Mouse (Mus musculus): ENCODE results near the gene Zfp626. TPM values are rescaled to one million over a fixed set of nuclear protein-coding genes. Genes with fewer than 3 reads are reported as not detected.
A peak's percentile ranks its signal among the peaks of the same experiment; 100 is the strongest.
"Not testable (repeated sequence)": the region's sequence is repeated elsewhere in the genome, so short reads cannot be mapped to it uniquely, and the experiment has no call there.

Zfp626 gene
- polyA plus RNA-seq (2015; fragmentation: Nextera tagmentation; extraction: Ambion mirVana): 1.3 TPM in 2 replicates

DNA sequence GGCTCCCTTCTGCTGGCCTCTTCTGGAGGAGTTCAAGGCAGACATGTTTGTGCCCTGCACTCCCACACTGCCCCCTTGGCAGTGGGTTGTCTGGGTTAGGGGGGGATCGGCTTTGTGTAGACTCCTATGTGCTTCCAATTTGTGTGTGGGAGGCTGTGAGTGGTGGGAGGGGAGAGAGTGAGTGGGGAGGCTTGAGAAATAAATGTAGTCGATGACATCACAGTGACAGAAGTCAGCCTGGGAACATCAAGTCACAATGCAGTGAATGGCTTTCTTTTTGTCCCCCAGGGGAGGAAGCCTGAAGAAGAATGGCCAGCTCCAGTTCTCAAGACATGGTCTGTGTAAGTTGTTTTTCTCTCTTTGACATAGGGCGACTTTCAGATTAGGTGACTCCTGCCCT is at the start of gene Zfp626:
Gene Zfp626 (plus strand): TSS at position 301 of the 400 bp plus-strand sequence.
- H3K9me3 ChIP-seq (ENCODE audit: control insufficient read depth, low read length); H3K4me3 ChIP-seq (ENCODE audit: low read length); H3K4me1 ChIP-seq (ENCODE audit: control insufficient read depth, insufficient read depth, low read length); H3K27ac ChIP-seq (ENCODE audit: low read length); H3K4me2 ChIP-seq (ENCODE audit: low read depth, low read length); H3K36me3 ChIP-seq (ENCODE audit: control insufficient read depth, insufficient read depth, low read length); ATAC-seq; H3K9ac ChIP-seq (ENCODE audit: low read depth, low read length); H3K27me3 ChIP-seq (replicated peaks; ENCODE audit: control insufficient read depth, insufficient read depth, low read length): not testable (repeated sequence)
- WGBS: 97% methylated on average over 3 of the region's 3 CpGs

DNA sequence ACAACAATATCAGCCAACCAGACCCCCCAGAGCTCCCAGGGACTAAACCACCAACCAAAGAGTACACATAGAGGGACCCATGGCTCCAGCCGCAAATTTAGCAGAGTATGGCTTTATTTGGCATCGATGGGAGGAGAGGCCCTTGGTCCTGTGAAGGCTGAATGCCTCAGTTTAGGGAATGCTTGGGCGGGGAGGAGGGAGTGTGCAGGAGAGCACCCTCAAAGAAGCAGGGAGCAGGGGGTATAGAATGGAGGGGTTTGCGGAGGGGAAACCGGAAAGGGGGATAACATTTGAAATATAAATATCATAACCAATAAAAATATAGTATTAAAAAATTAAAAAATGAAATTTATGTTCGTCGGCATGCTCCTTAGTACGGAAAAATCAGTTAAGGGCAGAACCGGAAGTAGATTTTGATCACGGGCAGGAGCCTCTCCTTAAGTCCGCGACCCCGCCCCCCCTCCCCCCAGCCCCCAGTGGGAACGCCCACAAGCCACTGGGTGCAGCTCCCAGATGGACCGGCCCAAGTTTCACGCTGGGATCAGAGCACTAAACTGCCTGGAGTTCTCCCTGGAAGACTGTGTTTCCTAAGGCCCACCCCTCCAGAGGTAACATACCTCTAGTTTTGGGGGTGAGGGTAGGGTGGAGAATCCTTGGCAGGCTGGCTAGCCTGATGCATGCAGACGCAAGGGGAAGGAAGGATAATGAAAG is 41.7 kb upstream of the Zfp626 start:
- WGBS: 11% methylated on average over 17 of the region's 17 CpGs
- peak; percentile 53; the same call in 1 of the 2 replicates for ATAC-seq

DNA sequence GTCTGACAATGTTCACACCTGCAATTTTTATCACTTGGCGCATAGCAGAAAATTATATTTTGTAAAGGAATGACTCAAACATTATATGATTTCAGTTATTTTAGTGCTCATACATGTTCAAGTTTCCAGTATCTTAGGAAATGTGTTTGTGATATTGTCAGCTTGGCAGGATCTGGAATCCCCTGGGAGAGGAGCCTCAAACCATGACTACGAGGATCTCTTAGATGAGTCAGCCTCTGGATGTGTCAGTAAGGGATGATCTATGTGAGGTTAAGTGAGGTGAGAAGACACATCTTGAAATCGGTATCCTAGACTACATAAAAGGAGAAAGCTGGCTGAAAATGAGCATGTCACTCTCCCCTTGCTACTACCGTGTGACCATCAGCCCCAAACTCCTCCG is 17.7 kb upstream of the Zfp626 start:
- H3K9ac ChIP-seq (ENCODE audit: low read depth, low read length): no peak overlapping the region
- WGBS: 80% methylated on average over 5 of the region's 5 CpGs
- ATAC-seq: no peak
- no peaks in the 10 kb centered on the region for H3K27me3 ChIP-seq (replicated peaks; ENCODE audit: control insufficient read depth, insufficient read depth, low read length)
- no peaks in the 10 kb centered on the region for H3K4me1 ChIP-seq (ENCODE audit: control insufficient read depth, insufficient read depth, low read length)
- H3K4me2 ChIP-seq (ENCODE audit: low read depth, low read length): no peak overlapping the region
- H3K9me3 ChIP-seq (ENCODE audit: control insufficient read depth, low read length): no peaks in the 10 kb centered on the region
- H3K4me3 ChIP-seq (ENCODE audit: low read length): no peak overlapping the region
- H3K27ac ChIP-seq (ENCODE audit: low read length): no peak overlapping the region
- H3K36me3 ChIP-seq (ENCODE audit: control insufficient read depth, insufficient read depth, low read length): no peaks in the 10 kb centered on the region

More for the DNA sequence above, 41.7 kb upstream of the Zfp626 start:
- H3K4me2 ChIP-seq (ENCODE audit: low read depth, low read length): peak overlapping the region; percentile 61
- H3K9me3 ChIP-seq (ENCODE audit: control insufficient read depth, low read length): no peaks in the 10 kb centered on the region
- 0 out of 2 replicates have a peak, but pooled peaks cover 4% of the 10 kb centered on the region for H3K4me1 ChIP-seq (ENCODE audit: control insufficient read depth, insufficient read depth, low read length)
- no peaks in the 10 kb centered on the region for H3K36me3 ChIP-seq (ENCODE audit: control insufficient read depth, insufficient read depth, low read length)
- peak overlapping the region; percentile 40 for H3K4me3 ChIP-seq (ENCODE audit: low read length)
- no peaks in the 10 kb centered on the region for H3K27me3 ChIP-seq (replicated peaks; ENCODE audit: control insufficient read depth, insufficient read depth, low read length)
- no peak overlapping the region for H3K27ac ChIP-seq (ENCODE audit: low read length)
- H3K9ac ChIP-seq (ENCODE audit: low read depth, low read length): peak overlapping the region; percentile 54

DNA sequence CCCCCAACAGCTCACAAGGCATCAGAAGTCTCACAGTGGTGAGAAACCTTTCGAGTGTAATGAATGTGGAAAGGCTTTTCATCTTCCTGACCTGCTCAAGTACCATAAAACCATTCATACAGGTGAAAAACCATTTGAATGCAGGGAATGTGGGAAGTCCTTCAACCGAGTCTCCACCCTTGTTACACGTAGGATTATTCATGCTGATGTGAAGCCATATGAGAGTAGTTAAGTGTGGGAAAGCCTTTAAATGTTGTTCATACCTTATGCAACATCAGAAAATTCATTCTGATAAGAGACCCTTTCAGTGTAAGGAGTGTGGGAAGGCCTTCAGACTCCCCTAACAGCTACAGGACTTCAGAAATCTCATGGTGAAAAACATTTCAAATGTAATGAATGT is 13.1 kb upstream of the Zfp626 start:
- not testable (repeated sequence) for H3K27me3 ChIP-seq (replicated peaks; ENCODE audit: control insufficient read depth, insufficient read depth, low read length); H3K4me1 ChIP-seq (ENCODE audit: control insufficient read depth, insufficient read depth, low read length); H3K4me3 ChIP-seq (ENCODE audit: low read length); ATAC-seq; H3K27ac ChIP-seq (ENCODE audit: low read length); H3K9me3 ChIP-seq (ENCODE audit: control insufficient read depth, low read length); H3K9ac ChIP-seq (ENCODE audit: low read depth, low read length); H3K4me2 ChIP-seq (ENCODE audit: low read depth, low read length); H3K36me3 ChIP-seq (ENCODE audit: control insufficient read depth, insufficient read depth, low read length)
- WGBS: 45% methylated on average over 3 of the region's 3 CpGs

DNA sequence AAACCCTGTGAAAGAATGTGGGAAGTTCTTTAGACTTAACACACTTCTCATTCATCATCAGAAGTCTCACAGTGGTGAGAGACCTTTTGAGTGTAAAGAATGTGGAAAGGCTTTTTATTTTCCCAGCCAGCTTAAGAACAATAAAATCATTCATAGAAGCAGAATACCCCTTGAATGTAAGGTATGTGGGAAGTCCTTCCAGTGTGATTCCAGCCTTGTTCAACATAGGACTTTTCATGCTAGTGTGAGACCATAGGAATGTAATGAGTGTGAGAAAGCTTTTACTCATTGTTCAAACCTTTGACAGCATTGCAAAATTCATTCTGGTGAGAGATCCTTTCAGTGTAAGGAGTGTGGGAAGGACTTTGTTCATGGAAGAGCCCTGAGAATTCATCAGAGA is 12.4 kb upstream of the Zfp626 start:
- no peak for ATAC-seq

DNA sequence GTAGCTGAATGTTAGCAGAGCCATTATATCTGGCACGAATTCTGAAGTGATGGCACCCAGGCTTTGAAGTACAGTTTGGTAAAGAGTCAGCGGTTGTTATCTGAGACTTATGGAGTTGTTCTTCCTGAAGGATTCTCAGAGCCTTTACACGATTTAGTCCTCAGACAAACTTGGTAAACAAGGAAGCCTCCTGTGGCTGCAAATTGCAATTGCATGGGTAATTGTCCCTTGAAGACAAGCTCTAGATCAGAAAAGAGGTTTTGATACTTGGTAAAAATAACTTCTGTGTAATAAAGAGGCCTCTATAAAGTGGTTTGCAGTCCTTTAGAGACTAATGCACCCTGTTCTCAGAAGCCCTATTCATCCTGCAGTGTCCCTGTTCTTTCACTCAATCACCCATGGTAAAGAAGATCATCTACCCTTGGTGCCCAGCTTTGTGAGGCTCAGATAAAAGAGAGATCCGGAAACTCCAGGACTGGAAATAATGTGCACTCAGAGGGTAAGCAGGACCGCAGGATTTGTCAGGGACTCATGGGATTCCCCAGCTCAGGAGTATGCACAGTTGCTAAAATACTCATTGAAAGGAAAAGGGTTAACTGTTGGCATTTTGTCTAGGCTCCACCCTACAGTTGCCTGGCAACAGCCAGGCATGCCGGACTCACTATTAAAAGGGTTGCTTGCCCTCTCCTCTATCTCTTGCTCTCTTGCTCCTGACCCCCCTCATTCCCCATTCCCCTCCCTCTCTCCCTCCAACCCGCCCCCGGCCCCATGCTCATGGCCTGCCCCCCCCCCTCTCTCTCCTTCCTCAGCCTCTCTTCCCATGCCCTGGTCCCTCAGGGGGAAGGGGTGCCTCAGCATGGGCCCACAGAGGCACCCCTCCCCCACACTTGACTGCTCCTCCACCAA is 8.8 kb upstream of the Zfp626 start:
- H3K4me2 ChIP-seq (ENCODE audit: low read depth, low read length): no peak overlapping the region

More for the DNA sequence above, 12.4 kb upstream of the Zfp626 start:
- no peak overlapping the region for H3K4me2 ChIP-seq (ENCODE audit: low read depth, low read length)
- no peak overlapping the region for H3K4me3 ChIP-seq (ENCODE audit: low read length)
- H3K9ac ChIP-seq (ENCODE audit: low read depth, low read length): no peak overlapping the region
- 0 out of 2 replicates have a peak, but pooled peaks cover 4% of the 10 kb centered on the region for H3K4me1 ChIP-seq (ENCODE audit: control insufficient read depth, insufficient read depth, low read length)
- no peaks in the 10 kb centered on the region for H3K27me3 ChIP-seq (replicated peaks; ENCODE audit: control insufficient read depth, insufficient read depth, low read length)
- no peak overlapping the region for H3K27ac ChIP-seq (ENCODE audit: low read length)
- no peaks in the 10 kb centered on the region for H3K36me3 ChIP-seq (ENCODE audit: control insufficient read depth, insufficient read depth, low read length)
- no peaks in the 10 kb centered on the region; the same call in 1 of the 2 replicates for H3K9me3 ChIP-seq (ENCODE audit: control insufficient read depth, low read length)

DNA sequence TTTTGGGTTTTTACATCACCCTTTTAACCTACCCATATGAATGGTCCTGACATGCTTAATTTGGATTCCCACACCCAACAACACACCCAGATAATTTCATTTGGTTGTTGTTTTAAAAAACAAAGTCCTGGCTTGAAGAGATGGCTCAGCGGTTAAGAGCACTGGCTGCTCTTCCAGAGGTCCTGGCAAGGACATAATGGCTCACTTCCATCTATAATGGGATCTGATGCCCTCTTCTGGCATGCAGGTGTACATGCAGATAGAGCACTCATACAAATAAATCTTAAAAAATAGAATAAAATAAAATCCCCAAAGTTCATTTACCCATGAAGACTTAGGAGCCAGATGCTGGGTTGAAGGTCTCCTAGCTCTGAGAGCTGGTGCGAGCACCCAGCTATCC is 5.9 kb upstream of the Zfp626 start:
- no peaks in the 10 kb centered on the region; the same call in 1 of the 2 replicates for H3K9me3 ChIP-seq (ENCODE audit: control insufficient read depth, low read length)
- H3K27ac ChIP-seq (ENCODE audit: low read length): no peak overlapping the region
- no peak for ATAC-seq
- WGBS: 58% methylated on average over 2 of the region's 2 CpGs
- H3K4me2 ChIP-seq (ENCODE audit: low read depth, low read length): no peak overlapping the region
- H3K4me3 ChIP-seq (ENCODE audit: low read length): no peak overlapping the region
- no peaks in the 10 kb centered on the region for H3K27me3 ChIP-seq (replicated peaks; ENCODE audit: control insufficient read depth, insufficient read depth, low read length)
- no peak overlapping the region for H3K9ac ChIP-seq (ENCODE audit: low read depth, low read length)
- 0 out of 2 replicates have a peak, but pooled peaks cover 4% of the 10 kb centered on the region for H3K4me1 ChIP-seq (ENCODE audit: control insufficient read depth, insufficient read depth, low read length)
- no peaks in the 10 kb centered on the region for H3K36me3 ChIP-seq (ENCODE audit: control insufficient read depth, insufficient read depth, low read length)

More for the DNA sequence above, 8.8 kb upstream of the Zfp626 start:
- Histone ChIP-seq H3K27ac (ENCODE audit: low read length) (no peak overlapping the region), H3K9ac (ENCODE audit: low read depth, low read length) (no peak overlapping the region), H3K36me3 (ENCODE audit: control insufficient read depth, insufficient read depth, low read length) (no peaks in the 10 kb centered on the region), H3K27me3 (replicated peaks; ENCODE audit: control insufficient read depth, insufficient read depth, low read length) (no peaks in the 10 kb centered on the region), H3K4me3 (ENCODE audit: low read length) (no peak overlapping the region), H3K9me3 (ENCODE audit: control insufficient read depth, low read length) (no peaks in the 10 kb centered on the region; the same call in 1 of the 2 replicates), H3K4me1 (ENCODE audit: control insufficient read depth, insufficient read depth, low read length) (0 out of 2 replicates have a peak, but pooled peaks cover 4% of the 10 kb centered on the region)
- ATAC-seq: no peak
- 38% methylated on average over 6 of the region's 8 CpGs for WGBS

DNA sequence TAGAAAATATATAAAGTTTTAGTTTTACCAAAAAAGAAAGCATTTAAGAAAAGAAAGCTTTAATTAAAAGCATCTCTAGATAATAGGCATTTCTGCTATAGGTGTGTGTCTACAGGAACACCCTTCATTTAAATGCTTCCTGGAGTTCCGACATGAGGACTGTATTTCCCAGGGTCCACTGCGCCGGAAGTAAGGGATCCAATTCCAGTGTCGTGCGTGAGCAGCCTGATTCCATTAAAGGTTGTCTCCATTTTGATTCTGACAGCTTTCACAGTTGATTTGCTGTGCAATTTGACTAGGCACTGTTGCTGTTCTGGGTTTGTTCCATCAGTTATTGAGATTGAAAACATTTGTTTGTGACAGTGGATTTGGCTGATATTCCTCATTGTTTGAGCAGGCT is 4.0 kb upstream of the Zfp626 start:
- Histone ChIP-seq H3K4me1 (ENCODE audit: control insufficient read depth, insufficient read depth, low read length) (0 out of 2 replicates have a peak, but pooled peaks cover 4% of the 10 kb centered on the region), H3K9me3 (ENCODE audit: control insufficient read depth, low read length) (no peaks in the 10 kb centered on the region), H3K36me3 (ENCODE audit: control insufficient read depth, insufficient read depth, low read length) (no peaks in the 10 kb centered on the region), H3K4me2 (ENCODE audit: low read depth, low read length) (no peak overlapping the region), H3K4me3 (ENCODE audit: low read length) (no peak overlapping the region), H3K27me3 (replicated peaks; ENCODE audit: control insufficient read depth, insufficient read depth, low read length) (no peaks in the 10 kb centered on the region), H3K27ac (ENCODE audit: low read length) (no peak overlapping the region), H3K9ac (ENCODE audit: low read depth, low read length) (no peak overlapping the region)
- WGBS: 74% methylated on average over 5 of the region's 5 CpGs
- ATAC-seq: no peak

DNA sequence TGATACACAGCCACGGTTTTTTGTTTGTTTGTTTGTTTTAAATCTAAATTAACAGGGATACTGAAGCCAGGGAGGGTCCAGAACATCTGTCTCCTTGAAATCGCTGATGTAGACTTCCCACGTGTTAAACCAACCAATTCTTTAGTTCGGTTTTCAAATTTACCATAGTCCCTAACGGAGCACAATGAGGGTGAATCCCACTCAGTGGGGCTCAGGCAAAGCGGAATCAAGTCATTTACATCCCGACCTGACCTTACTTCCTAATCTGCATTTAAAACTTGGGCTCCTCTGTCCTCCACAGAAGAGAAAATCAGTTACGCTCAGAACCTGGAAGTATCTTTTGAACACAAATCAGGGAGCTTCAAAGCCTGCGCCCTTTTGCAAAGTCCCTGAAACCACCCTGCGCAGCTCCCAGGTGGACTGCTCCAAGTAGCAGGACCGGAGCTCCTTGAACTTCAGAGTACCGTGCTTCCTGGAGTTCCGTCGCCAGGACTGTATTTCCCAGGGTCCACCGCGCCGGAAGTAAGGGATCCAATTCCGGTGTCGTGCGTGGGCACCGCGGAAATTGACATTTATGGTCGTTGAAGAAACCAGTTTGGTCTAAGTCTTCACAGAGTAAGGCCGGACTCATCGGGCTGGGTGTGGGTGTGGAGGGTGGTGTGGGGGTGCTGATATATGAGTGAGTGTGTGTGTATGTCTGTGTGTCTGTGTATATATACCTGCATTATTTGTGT is 2.5 kb upstream of the Zfp626 start:
- Histone ChIP-seq H3K4me1 (ENCODE audit: control insufficient read depth, insufficient read depth, low read length) (no peaks in the 10 kb centered on the region), H3K9me3 (ENCODE audit: control insufficient read depth, low read length) (no peaks in the 10 kb centered on the region), H3K36me3 (ENCODE audit: control insufficient read depth, insufficient read depth, low read length) (no peaks in the 10 kb centered on the region), H3K27ac (ENCODE audit: low read length) (peak overlapping the region; percentile 43; the same call in 1 of the 2 replicates), H3K9ac (ENCODE audit: low read depth, low read length) (peak overlapping the region; percentile 75), H3K27me3 (replicated peaks; ENCODE audit: control insufficient read depth, insufficient read depth, low read length) (no peaks in the 10 kb centered on the region), H3K4me2 (ENCODE audit: low read depth, low read length) (peak overlapping the region; percentile 89), H3K4me3 (ENCODE audit: low read length) (peak overlapping the region; percentile 72)
- under 1% methylated on average over 25 of the region's 25 CpGs for WGBS
- ATAC-seq: peak; percentile 97

Measured in intestine, embryonic 16.5 days (tissue).